8 mouse cellular contexts compared by ENCODE assay signal in genomic region chr2:149422564-149422963, GRCm38 (mm10). TPM values are rescaled to one million over a fixed set of nuclear protein-coding genes. Genes with fewer than 3 reads are reported as not detected.
DNase-seq lines count a peak whose midpoint lies in the region; ATAC-seq and TF ChIP-seq lines count a peak whose summit lies in the region.
"Had no signal": no experiment of that assay in that cellular context is flagged by ENCODE, and none has a peak within 500 bp of the region (broad histone marks: within the 10 kb centered on the region; RNA-seq: fewer than 3 reads in every experiment).

No protein-coding gene starts in this region.

- H3K9me3 ChIP-seq in E14TG2a.4 (ENCODE audit: low read length): no peaks in the 10 kb centered on the region
- no peaks in the 10 kb centered on the region for H3K9me3 ChIP-seq in hindbrain, embryonic 14.5 days (ENCODE audit: control insufficient read depth, low read length)
- H3K9me3 ChIP-seq in stomach, embryonic 14.5 days (ENCODE audit: control insufficient read depth, low read depth, low read length): no peaks in the 10 kb centered on the region
- H3K9me3 ChIP-seq: lung, embryonic 15.5 days had no signal

- TF ChIP-seq CTCF in E14TG2a.4 (conservative IDR thresholded peaks at IDR 0.05; ENCODE audit: low read length): peak; percentile 17; the same call in 1 of the 2 replicates

- DNase-seq in NIH3T3 (ENCODE audit: low read depth): peak; percentile 59
- peak; percentile 59 for DNase-seq in embryo, embryonic 10 days (ENCODE audit: low spot score)
- DNase-seq in hindbrain, embryonic 14.5 days (ENCODE audit: low spot score): peak; percentile 84
- peak; percentile 53 for DNase-seq in mesoderm, embryonic 11.5 days (ENCODE audit: low read depth, low spot score)
- DNase-seq in lung, postnatal 4 days: no peak

- no peak overlapping the region for H3K4me3 ChIP-seq in E14TG2a.4 (replicated peaks; ENCODE audit: low read length)
- no peak overlapping the region for H3K4me3 ChIP-seq in hindbrain, embryonic 14.5 days (replicated peaks; ENCODE audit: low read length)
- no peak overlapping the region for H3K4me3 ChIP-seq in stomach, embryonic 14.5 days (ENCODE audit: low read depth, low read length)
- H3K4me3 ChIP-seq: lung, embryonic 15.5 days had no signal

- ATAC-seq in hindbrain, embryonic 14.5 days (ENCODE audit: low FRiP score): peak; percentile 84
- peak; percentile 37; the same call in 1 of the 2 replicates for ATAC-seq in stomach, embryonic 14.5 days (ENCODE audit: insufficient number of reproducible peaks, insufficient read depth, low FRiP score, low read depth)

- no peaks in the 10 kb centered on the region for H3K4me1 ChIP-seq in E14TG2a.4 (replicated peaks; ENCODE audit: low read depth, low read length)
- H3K4me1 ChIP-seq in hindbrain, embryonic 14.5 days (replicated peaks; ENCODE audit: control insufficient read depth, insufficient read depth, low read length): no peaks in the 10 kb centered on the region
- H3K4me1 ChIP-seq in stomach, embryonic 14.5 days (ENCODE audit: control insufficient read depth, insufficient read depth, low read length): no peaks in the 10 kb centered on the region
- H3K4me1 ChIP-seq: lung, embryonic 15.5 days had no signal

- H3K27me3 ChIP-seq in E14TG2a.4 (ENCODE audit: insufficient read depth, low read length): no peaks in the 10 kb centered on the region
- H3K27me3 ChIP-seq in hindbrain, embryonic 14.5 days (ENCODE audit: control insufficient read depth, insufficient read depth, low read length): no peaks in the 10 kb centered on the region
- no peaks in the 10 kb centered on the region for H3K27me3 ChIP-seq in stomach, embryonic 14.5 days (ENCODE audit: control insufficient read depth, insufficient read depth, low read length)
- H3K27me3 ChIP-seq: lung, embryonic 15.5 days had no signal

- no peak overlapping the region for H3K4me2 ChIP-seq in hindbrain, embryonic 14.5 days (replicated peaks)
- no peak overlapping the region for H3K4me2 ChIP-seq in stomach, embryonic 14.5 days (replicated peaks; ENCODE audit: low read depth, low read length)
- H3K4me2 ChIP-seq: lung, embryonic 15.5 days had no signal

- H3K36me3 ChIP-seq in E14TG2a.4 (ENCODE audit: insufficient read depth, low read length): no peaks in the 10 kb centered on the region
- H3K36me3 ChIP-seq in hindbrain, embryonic 14.5 days (replicated peaks; ENCODE audit: control insufficient read depth, insufficient read depth): no peaks in the 10 kb centered on the region
- H3K36me3 ChIP-seq in stomach, embryonic 14.5 days (ENCODE audit: control insufficient read depth, insufficient read depth, low read length): no peaks in the 10 kb centered on the region
- H3K36me3 ChIP-seq: lung, embryonic 15.5 days had no signal

- WGBS in hindbrain, embryonic 14.5 days: 33% methylated on average over 3 of the region's 4 CpGs
- WGBS in stomach, embryonic 14.5 days: 24% methylated on average over 3 of the region's 4 CpGs

- no peak overlapping the region for H3K27ac ChIP-seq in hindbrain, embryonic 14.5 days
- no peak overlapping the region for H3K27ac ChIP-seq in stomach, embryonic 14.5 days (ENCODE audit: low read length)
- H3K27ac ChIP-seq: lung, embryonic 15.5 days had no signal

- H3K9ac ChIP-seq in hindbrain, embryonic 14.5 days: no peak overlapping the region
- no peak overlapping the region for H3K9ac ChIP-seq in stomach, embryonic 14.5 days (replicated peaks; ENCODE audit: low read depth, low read length)
- H3K9ac ChIP-seq: lung, embryonic 15.5 days had no signal

RNA-seq across cellular contexts. Expression of gene Cst10, which starts 17.7 kb away (rescaled TPM):
- polyA plus RNA-seq in hindbrain, embryonic 14.5 days (2014; fragmentation: Nextera tagmentation; extraction: Ambion mirVana): not detected in 2 replicates
- not detected in 2 replicates for polyA plus RNA-seq in stomach, embryonic 14.5 days (2014; fragmentation: Nextera tagmentation; extraction: Ambion mirVana)
- polyA plus RNA-seq: lung, embryonic 15.5 days had no signal

Comparison
In these comparisons a context has a peak if more than half of its experiments do, and no peak if none do; other contexts are left out.
1. DNase-seq: peak in NIH3T3 (single experiment), embryo, embryonic 10 days (single experiment), hindbrain, embryonic 14.5 days (single experiment) and mesoderm, embryonic 11.5 days (single experiment); none in lung, postnatal 4 days (0 of 2).